Mouse (Mus musculus) heart, postnatal 0 days (tissue): ENCODE data around the gene 1700019N19Rik. TPM values are rescaled to one million over a fixed set of nuclear protein-coding genes. Genes with fewer than 3 reads are reported as not detected.

Experiments
- ATAC-seq: fragments of 200-750 bp; cut with Nextera tagmentation; 2 replicates; pipeline ENCODE4 v1.8.0; 2017; ENCODE audit warnings: low read depth, moderate number of reproducible peaks, moderate library complexity; ENCODE audit not compliant: insufficient read depth
- DNase-seq: peaks from one replicate; pipeline ENCODE4 v3.0.0-alpha.2; 2016; ENCODE audit warnings: low spot score
- H3K27ac ChIP-seq: fragments of 300-500 bp; sonication (generic); 2 replicates; pipeline ENCODE4 v1.5.1; 2014; ENCODE audit warnings: low read depth, mild to moderate bottlenecking
- H3K27me3 ChIP-seq: fragments of 300-500 bp; sonication (generic); 2 replicates; pipeline ENCODE4 v1.6.1; 2014; ENCODE audit warnings: low read length, mixed read lengths; ENCODE audit not compliant: control insufficient read depth, insufficient read depth
- H3K36me3 ChIP-seq: fragments of 300-500 bp; sonication (generic); replicated peaks from 2 replicates; pipeline ENCODE4 v1.6.1; 2014; ENCODE audit warnings: low read length, mixed read lengths; ENCODE audit not compliant: control insufficient read depth, insufficient read depth
- H3K4me1 ChIP-seq: fragments of 300-500 bp; sonication (generic); 2 replicates; pipeline ENCODE4 v1.6.1; 2014; ENCODE audit warnings: antibody characterized with exemption; ENCODE audit not compliant: control insufficient read depth, insufficient read depth
- H3K4me2 ChIP-seq: fragments of 300-500 bp; sonication (generic); 2 replicates; pipeline ENCODE4 v1.6.1; 2014; ENCODE audit warnings: low read depth, mild to moderate bottlenecking, low read length, moderate library complexity
- H3K4me3 ChIP-seq: fragments of 300-500 bp; sonication (generic); 2 replicates; pipeline ENCODE4 v1.5.1; 2014; ENCODE audit warnings: low read depth, low read length
- H3K9ac ChIP-seq: fragments of 300-500 bp; sonication (generic); replicated peaks from 2 replicates; pipeline ENCODE4 v1.6.1; 2014; ENCODE audit warnings: low read depth, low read length, mixed read lengths
- H3K9me3 ChIP-seq: fragments of 300-500 bp; sonication (generic); replicated peaks from 2 replicates; pipeline ENCODE4 v1.6.1; 2016; ENCODE audit warnings: low read length; ENCODE audit not compliant: control insufficient read depth
- CTCF ChIP-seq: IDR thresholded peaks from 2 replicates; pipeline ENCODE4 v1.5.1; 2016; ENCODE audit warnings: antibody characterized with exemption, control low read depth, low read depth
- EP300 ChIP-seq: IDR thresholded peaks from 2 replicates; pipeline ENCODE4 v1.6.1; 2016; ENCODE audit warnings: antibody characterized with exemption, low read depth
- WGBS: fragments of 180-500 bp; shearing (Covaris S2); extraction: QIAGEN DNeasy Blood & Tissue Kit; methylation state at CpG from one replicate; pipeline ENCODE4 v1.1.7; 2014; 5-methylcytosine and 5-hydroxymethylcytosine counted together
- polyA plus RNA-seq: library from polyadenylated mRNA; unstranded; fragments of >200 nt; fragmentation: Nextera tagmentation; extraction: Ambion mirVana; gene quantifications from 2 replicates; pipeline ENCODE4 v1.2.1, GENCODE M21; 2015
- total RNA-seq: library from RNA; depleted of rRNA; stranded (reverse); fragments of >200 nt; gene quantifications from 2 replicates; pipeline ENCODE4 v1.2.3, GENCODE M21; 2014; ENCODE audit warnings: low replicate concordance

1700019N19Rik gene
- total and polyA plus RNA-seq, 2 experiments from 2014 or later = not detected

DNA sequence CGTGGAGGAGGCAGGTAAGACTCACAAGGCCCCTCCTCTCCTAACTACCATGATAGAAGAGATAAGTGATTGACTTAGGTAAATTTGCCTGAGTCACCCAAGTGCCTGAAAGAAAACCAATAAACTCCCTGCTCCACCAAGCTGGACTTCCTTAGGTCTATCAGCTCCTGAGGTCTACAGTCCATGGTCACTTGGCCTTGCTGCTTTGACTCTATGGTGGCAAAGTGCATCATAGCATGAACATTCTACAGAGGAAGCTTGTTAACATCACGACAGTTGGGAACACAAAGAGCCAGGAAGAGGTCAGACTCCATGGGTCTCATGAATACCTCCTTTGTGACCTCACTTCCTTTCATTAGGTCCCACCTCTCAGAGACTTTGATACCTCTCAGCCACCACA lies 42.8 kb downstream of the 1700019N19Rik start:
- Histone ChIP-seq H3K4me3 (no peak overlapping the region), H3K27ac (no peak overlapping the region), H3K9ac (no peak overlapping the region), H3K9me3 (no peaks in the 10 kb centered on the region), H3K36me3 (no peaks in the 10 kb centered on the region), H3K27me3 (no peaks in the 10 kb centered on the region), H3K4me2 (no peak overlapping the region), H3K4me1 (no peaks in the 10 kb centered on the region)
- TF ChIP-seq CTCF = no peak
- TF ChIP-seq EP300 = no peak
- DNase-seq (no peak), ATAC-seq (no peak)
- WGBS = 40% methylated on average over 2 of the region's 2 CpGs

DNA sequence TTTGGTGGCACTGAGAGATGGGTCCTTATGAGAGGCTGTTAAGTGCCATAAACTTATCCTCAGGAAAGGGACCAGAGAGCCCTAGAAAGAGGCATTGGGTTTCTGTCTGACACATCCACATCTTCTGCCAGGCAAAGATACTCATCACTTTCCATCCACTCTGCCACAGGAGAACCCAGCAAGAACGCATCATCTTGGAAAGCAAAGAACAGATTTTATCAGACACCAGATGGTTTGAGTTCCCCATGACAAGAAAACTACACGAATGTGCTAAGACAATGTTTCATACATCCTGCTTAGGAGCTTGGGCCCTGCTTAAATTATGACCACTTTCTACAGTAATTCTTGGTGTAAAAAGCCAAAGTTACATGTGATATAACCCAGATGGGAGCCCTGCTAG lies 43.4 kb downstream of the 1700019N19Rik start:
- H3K9me3 ChIP-seq = no peaks in the 10 kb centered on the region
- no peaks in the 10 kb centered on the region for H3K36me3 ChIP-seq
- H3K27me3 ChIP-seq = no peaks in the 10 kb centered on the region
- no peak overlapping the region for H3K4me3 ChIP-seq
- 67% methylated on average over 2 of the region's 2 CpGs for WGBS
- TF ChIP-seq EP300 = no peak
- TF ChIP-seq CTCF = no peak
- H3K4me2 ChIP-seq = no peak overlapping the region
- H3K4me1 ChIP-seq = no peaks in the 10 kb centered on the region
- DNase-seq (no peak), ATAC-seq (no peak)
- no peak overlapping the region for H3K27ac ChIP-seq
- no peak overlapping the region for H3K9ac ChIP-seq

DNA sequence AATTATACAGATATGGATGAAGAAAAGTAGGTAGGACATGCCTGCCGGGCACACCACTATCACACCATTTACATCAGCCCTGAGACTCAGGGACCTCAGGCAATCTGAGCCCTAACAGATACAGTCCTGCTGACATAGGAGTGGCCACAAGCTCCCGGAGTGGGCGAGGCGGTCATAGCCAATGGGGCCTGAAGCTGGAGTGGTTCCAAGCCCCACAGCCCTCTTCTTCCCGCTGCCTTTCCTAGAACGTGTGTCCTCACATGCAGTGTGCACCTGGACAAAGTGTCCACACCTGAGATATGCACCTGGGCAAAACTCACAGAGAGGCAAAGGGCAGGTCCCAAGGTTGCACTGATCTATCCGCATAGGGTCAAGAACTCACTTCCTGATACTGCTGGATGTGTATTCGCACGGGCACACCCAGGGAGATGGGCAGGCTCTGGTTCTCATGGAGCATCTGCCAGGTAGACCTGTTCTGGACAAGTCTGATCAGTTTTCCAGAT lies 46.7 kb downstream of the 1700019N19Rik start:
- H3K36me3 ChIP-seq = no peaks in the 10 kb centered on the region
- no peak overlapping the region for H3K27ac ChIP-seq
- H3K4me1 ChIP-seq = no peaks in the 10 kb centered on the region
- DNase-seq (no peak), ATAC-seq (no peak)
- no peak overlapping the region for H3K9ac ChIP-seq
- TF ChIP-seq CTCF (no peak), EP300 (no peak)
- no peak overlapping the region for H3K4me3 ChIP-seq
- H3K4me2 ChIP-seq = no peak overlapping the region
- H3K27me3 ChIP-seq = no peaks in the 10 kb centered on the region
- no peaks in the 10 kb centered on the region for H3K9me3 ChIP-seq
- WGBS = 73% methylated on average over 9 of the region's 9 CpGs

DNA sequence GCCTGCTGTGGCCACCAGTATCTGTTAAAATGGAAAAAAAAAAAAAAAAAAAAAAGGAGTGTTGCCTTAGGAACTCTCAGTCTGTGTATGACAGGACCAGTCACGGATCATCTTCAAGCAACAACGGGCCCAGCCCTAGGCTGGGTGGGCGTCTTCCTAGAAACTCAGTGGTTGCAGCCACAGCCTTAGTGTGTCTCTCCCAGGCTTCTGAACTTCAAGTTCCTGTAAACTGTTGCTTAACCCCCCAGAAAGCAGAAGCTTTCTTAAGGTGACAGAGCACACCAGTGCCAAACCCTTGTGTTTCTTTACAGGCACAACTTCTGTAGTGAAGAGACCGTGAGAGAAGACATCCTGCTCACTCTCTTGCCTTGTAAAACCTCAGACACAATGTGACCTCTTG lies 50.5 kb downstream of the 1700019N19Rik start:
- DNase-seq = no peak
- H3K36me3 ChIP-seq = no peaks in the 10 kb centered on the region

DNA sequence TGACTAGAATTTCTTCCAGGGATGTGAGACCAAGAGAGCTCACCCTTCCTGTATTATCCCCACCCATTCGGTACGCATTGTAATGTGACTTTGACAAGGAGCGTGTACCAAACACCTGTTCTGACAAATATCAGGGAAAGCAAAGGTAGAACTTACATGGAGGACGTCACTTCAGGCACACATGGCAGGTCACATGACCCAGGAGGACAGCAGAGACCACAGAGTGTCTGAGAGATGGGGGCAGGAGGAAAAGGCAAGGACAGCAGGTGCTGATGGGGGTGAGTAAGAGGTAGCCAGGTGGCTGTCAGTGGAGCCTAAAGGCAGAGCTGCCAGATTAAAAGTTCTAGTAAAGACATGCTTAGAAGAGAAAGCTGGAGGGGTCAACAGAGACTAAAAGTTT lies 51.5 kb downstream of the 1700019N19Rik start:
- Histone ChIP-seq H3K4me3 (no peak overlapping the region), H3K27ac (no peak overlapping the region), H3K4me1 (no peaks in the 10 kb centered on the region), H3K4me2 (no peak overlapping the region), H3K9me3 (no peaks in the 10 kb centered on the region), H3K27me3 (no peaks in the 10 kb centered on the region), H3K36me3 (no peaks in the 10 kb centered on the region), H3K9ac (no peak overlapping the region)
- 75% methylated on average over 4 of the region's 4 CpGs for WGBS
- DNase-seq (no peak), ATAC-seq (no peak)
- no peak for TF ChIP-seq CTCF
- no peak for TF ChIP-seq EP300

More for the DNA sequence above, 50.5 kb downstream of the 1700019N19Rik start:
- Histone ChIP-seq H3K4me1 (no peaks in the 10 kb centered on the region), H3K4me3 (no peak overlapping the region), H3K4me2 (no peak overlapping the region), H3K27me3 (no peaks in the 10 kb centered on the region), H3K9me3 (no peaks in the 10 kb centered on the region), H3K27ac (no peak overlapping the region), H3K9ac (no peak overlapping the region)
- ATAC-seq = no peak
- 66% methylated on average over 4 of the region's 4 CpGs for WGBS
- TF ChIP-seq EP300 (no peak), CTCF (no peak)

DNA sequence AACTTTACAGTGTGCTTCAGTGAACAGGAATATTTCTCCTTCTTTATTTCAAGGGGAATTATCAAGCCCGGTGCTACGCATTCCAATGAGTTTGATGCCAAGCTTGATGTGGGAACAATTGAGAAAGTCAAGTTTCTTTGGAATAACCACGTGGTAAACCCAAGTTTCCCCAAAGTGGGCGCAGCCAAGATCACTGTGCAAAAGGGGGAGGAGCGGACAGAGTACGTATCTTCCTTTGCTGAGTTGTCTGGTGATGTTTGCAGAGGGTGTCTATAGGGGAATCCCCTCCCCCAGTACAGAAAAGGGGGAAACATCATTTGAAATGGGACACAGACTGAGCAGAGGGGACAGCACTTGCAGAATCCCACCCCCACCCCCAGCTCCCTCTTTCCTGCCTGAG lies 53.2 kb downstream of the 1700019N19Rik start:
- H3K9ac ChIP-seq = no peak overlapping the region
- ATAC-seq = no peak
- no peak overlapping the region for H3K4me2 ChIP-seq
- H3K36me3 ChIP-seq = no peaks in the 10 kb centered on the region
- no peak overlapping the region for H3K4me3 ChIP-seq
- no peak overlapping the region for H3K27ac ChIP-seq
- H3K9me3 ChIP-seq = no peaks in the 10 kb centered on the region
- WGBS = 78% methylated on average over 6 of the region's 6 CpGs
- no peaks in the 10 kb centered on the region for H3K27me3 ChIP-seq
- TF ChIP-seq CTCF (no peak), EP300 (no peak)
- no peaks in the 10 kb centered on the region for H3K4me1 ChIP-seq
- DNase-seq = no peak
